Mouse (Mus musculus): ENCODE results near the gene Tnip3. TPM values are rescaled to one million over a fixed set of nuclear protein-coding genes. Genes with fewer than 3 reads are reported as not detected.
A peak's percentile ranks its signal among the peaks of the same experiment; 100 is the strongest.

Tnip3 gene
- polyA plus RNA-seq, 1 experiment from 2014 or later: 0.17 TPM

GRCm38 (mm10) chr6:65564657-65565039 lies 39.5 kb downstream of the Tnip3 start:
- H3K4me1 ChIP-seq (ENCODE audit: control insufficient read depth, insufficient read depth, low read length): no peaks in the 10 kb centered on the region
- 42% methylated on average over 2 of the region's 2 CpGs for WGBS
- H3K9me3 ChIP-seq (ENCODE audit: control insufficient read depth, low read length): no peaks in the 10 kb centered on the region
- ATAC-seq (ENCODE audit: low read depth): no peak
- H3K36me3 ChIP-seq (ENCODE audit: control insufficient read depth, insufficient read depth, low read length): no peaks in the 10 kb centered on the region
- no peak overlapping the region for H3K4me2 ChIP-seq (ENCODE audit: low read depth, low read length)
- no peak for DNase-seq (ENCODE audit: low spot score)
- no peak overlapping the region for H3K27ac ChIP-seq (replicated peaks; ENCODE audit: low read depth, low read length)
- no peak overlapping the region for H3K9ac ChIP-seq (ENCODE audit: low read depth, low read length)
- H3K27me3 ChIP-seq (replicated peaks; ENCODE audit: control insufficient read depth, insufficient read depth, low read length): no peaks in the 10 kb centered on the region
- H3K4me3 ChIP-seq (ENCODE audit: low read depth, low read length): no peak overlapping the region

DNA sequence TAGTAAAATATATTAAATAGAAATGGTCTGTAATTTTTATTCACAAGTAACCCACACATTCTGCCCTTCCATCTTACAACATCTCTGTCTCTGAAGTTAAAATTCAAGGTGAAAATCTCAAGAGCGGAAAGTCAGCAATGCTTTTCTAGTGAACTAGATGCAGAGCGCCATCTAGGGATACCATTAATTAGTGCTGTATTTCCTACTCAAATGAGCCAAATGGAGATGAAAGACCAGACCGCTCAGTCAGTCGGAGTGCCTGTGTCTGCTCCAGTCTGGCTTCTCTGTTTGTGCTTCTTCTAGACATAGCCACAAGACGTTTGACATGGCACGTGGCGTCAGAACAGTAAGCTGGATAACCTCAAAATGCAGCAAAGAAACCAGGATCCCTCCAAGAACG lies 44.6 kb downstream of the Tnip3 start:
- H3K9ac ChIP-seq (ENCODE audit: low read depth, low read length): no peak overlapping the region
- H3K36me3 ChIP-seq (ENCODE audit: control insufficient read depth, insufficient read depth, low read length): no peaks in the 10 kb centered on the region
- ATAC-seq (ENCODE audit: low read depth) (no peak), DNase-seq (ENCODE audit: low spot score) (peak; percentile 85)
- 34% methylated on average over 8 of the region's 8 CpGs for WGBS
- no peaks in the 10 kb centered on the region for H3K4me1 ChIP-seq (ENCODE audit: control insufficient read depth, insufficient read depth, low read length)
- no peaks in the 10 kb centered on the region for H3K27me3 ChIP-seq (replicated peaks; ENCODE audit: control insufficient read depth, insufficient read depth, low read length)
- no peak overlapping the region for H3K4me2 ChIP-seq (ENCODE audit: low read depth, low read length)
- H3K27ac ChIP-seq (replicated peaks; ENCODE audit: low read depth, low read length): no peak overlapping the region
- H3K9me3 ChIP-seq (ENCODE audit: control insufficient read depth, low read length): no peaks in the 10 kb centered on the region
- no peak overlapping the region for H3K4me3 ChIP-seq (ENCODE audit: low read depth, low read length)

- Histone ChIP-seq H3K4me3 (ENCODE audit: low read depth, low read length) (no peak overlapping the region), H3K9ac (ENCODE audit: low read depth, low read length) (no peak overlapping the region), H3K4me1 (ENCODE audit: control insufficient read depth, insufficient read depth, low read length) (no peaks in the 10 kb centered on the region), H3K4me2 (ENCODE audit: low read depth, low read length) (no peak overlapping the region), H3K36me3 (ENCODE audit: control insufficient read depth, insufficient read depth, low read length) (no peaks in the 10 kb centered on the region), H3K27ac (replicated peaks; ENCODE audit: low read depth, low read length) (no peak overlapping the region), H3K27me3 (replicated peaks; ENCODE audit: control insufficient read depth, insufficient read depth, low read length) (no peaks in the 10 kb centered on the region), H3K9me3 (ENCODE audit: control insufficient read depth, low read length) (no peaks in the 10 kb centered on the region)
- no peak for DNase-seq (ENCODE audit: low spot score)
- ATAC-seq (ENCODE audit: low read depth): no peak
- WGBS: 71% methylated on average over 8 of the region's 8 CpGs
These were observed 53.2 kb downstream of the Tnip3 start for GRCm38 (mm10) chr6:65578151-65578973.

- H3K27me3 ChIP-seq (replicated peaks; ENCODE audit: control insufficient read depth, insufficient read depth, low read length): no peaks in the 10 kb centered on the region
- H3K9me3 ChIP-seq (ENCODE audit: control insufficient read depth, low read length): no peaks in the 10 kb centered on the region
- 87% methylated on average over 4 of the region's 4 CpGs for WGBS
- no peak overlapping the region for H3K4me3 ChIP-seq (ENCODE audit: low read depth, low read length)
- DNase-seq (ENCODE audit: low spot score): no peak
- no peaks in the 10 kb centered on the region for H3K4me1 ChIP-seq (ENCODE audit: control insufficient read depth, insufficient read depth, low read length)
- no peaks in the 10 kb centered on the region for H3K36me3 ChIP-seq (ENCODE audit: control insufficient read depth, insufficient read depth, low read length)
- H3K27ac ChIP-seq (replicated peaks; ENCODE audit: low read depth, low read length): no peak overlapping the region
- H3K4me2 ChIP-seq (ENCODE audit: low read depth, low read length): no peak overlapping the region
- no peak overlapping the region for H3K9ac ChIP-seq (ENCODE audit: low read depth, low read length)
- no peak for ATAC-seq (ENCODE audit: low read depth)
These were observed 57.9 kb downstream of the Tnip3 start for GRCm38 (mm10) chr6:65583029-65583428.

DNA sequence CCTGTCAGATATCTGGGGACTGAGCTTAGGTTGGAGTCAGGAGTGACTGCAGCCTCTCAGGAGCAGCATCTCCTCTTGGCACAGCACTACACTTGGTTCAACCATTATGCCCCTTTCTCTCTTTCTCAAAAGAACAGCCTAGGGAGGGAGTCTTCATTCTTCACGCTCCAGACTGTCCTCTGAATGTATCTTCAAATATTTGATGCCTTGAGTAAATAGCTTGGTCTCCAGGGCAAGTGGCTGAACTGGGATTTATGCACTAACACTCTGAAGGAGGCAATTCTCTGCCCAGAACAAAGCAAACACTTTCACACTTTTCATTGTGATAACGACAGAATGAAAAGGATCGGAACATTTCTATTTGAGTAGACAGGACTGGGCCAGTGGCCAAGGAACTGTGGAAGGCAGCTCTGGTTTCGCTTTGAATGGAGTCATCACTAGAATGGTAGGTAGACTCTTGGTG lies 59.8 kb downstream of the Tnip3 start:
- H3K9me3 ChIP-seq (ENCODE audit: control insufficient read depth, low read length): no peaks in the 10 kb centered on the region
- no peak overlapping the region for H3K4me2 ChIP-seq (ENCODE audit: low read depth, low read length)
- 48% methylated on average over 4 of the region's 4 CpGs for WGBS
- H3K27ac ChIP-seq (replicated peaks; ENCODE audit: low read depth, low read length): no peak overlapping the region
- no peak overlapping the region for H3K4me3 ChIP-seq (ENCODE audit: low read depth, low read length)
- no peak overlapping the region for H3K9ac ChIP-seq (ENCODE audit: low read depth, low read length)
- H3K27me3 ChIP-seq (replicated peaks; ENCODE audit: control insufficient read depth, insufficient read depth, low read length): no peaks in the 10 kb centered on the region
- no peaks in the 10 kb centered on the region for H3K4me1 ChIP-seq (ENCODE audit: control insufficient read depth, insufficient read depth, low read length)
- no peaks in the 10 kb centered on the region for H3K36me3 ChIP-seq (ENCODE audit: control insufficient read depth, insufficient read depth, low read length)
- DNase-seq (ENCODE audit: low spot score) (peak; percentile 62), ATAC-seq (ENCODE audit: low read depth) (peak; percentile 55; the same call in 1 of the 2 replicates)

- H3K27ac ChIP-seq (replicated peaks; ENCODE audit: low read depth, low read length): no peak overlapping the region
- H3K9me3 ChIP-seq (ENCODE audit: control insufficient read depth, low read length): no peaks in the 10 kb centered on the region
- no peaks in the 10 kb centered on the region for H3K36me3 ChIP-seq (ENCODE audit: control insufficient read depth, insufficient read depth, low read length)
- H3K9ac ChIP-seq (ENCODE audit: low read depth, low read length): no peak overlapping the region
- 74% methylated on average over 3 of the region's 3 CpGs for WGBS
- H3K4me1 ChIP-seq (ENCODE audit: control insufficient read depth, insufficient read depth, low read length): no peaks in the 10 kb centered on the region
- DNase-seq (ENCODE audit: low spot score) (no peak), ATAC-seq (ENCODE audit: low read depth) (no peak)
- H3K27me3 ChIP-seq (replicated peaks; ENCODE audit: control insufficient read depth, insufficient read depth, low read length): no peaks in the 10 kb centered on the region
- no peak overlapping the region for H3K4me2 ChIP-seq (ENCODE audit: low read depth, low read length)
- no peak overlapping the region for H3K4me3 ChIP-seq (ENCODE audit: low read depth, low read length)
These were observed 60.4 kb downstream of the Tnip3 start for GRCm38 (mm10) chr6:65585333-65586053.

DNA sequence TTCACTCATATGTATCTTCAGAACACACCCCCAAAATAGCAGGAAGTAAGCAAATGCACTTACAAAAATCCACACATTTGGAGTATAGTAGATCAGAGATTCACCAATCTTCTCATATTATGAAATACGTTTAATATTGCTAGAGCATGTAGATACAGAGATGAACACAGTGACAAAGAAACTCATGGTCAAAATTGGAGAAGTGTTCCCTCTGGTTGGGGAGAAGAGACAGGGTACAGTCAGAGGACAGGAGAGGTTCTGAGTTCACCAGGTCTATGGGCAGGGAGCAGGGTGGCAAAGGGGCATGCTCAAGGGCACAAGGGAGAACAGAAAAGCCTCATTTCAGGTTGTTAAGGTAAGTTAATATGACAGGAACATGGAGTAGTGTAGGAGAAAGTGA lies 63.7 kb downstream of the Tnip3 start:
- H3K27me3 ChIP-seq (replicated peaks; ENCODE audit: control insufficient read depth, insufficient read depth, low read length): no peaks in the 10 kb centered on the region
- H3K4me3 ChIP-seq (ENCODE audit: low read depth, low read length): no peak overlapping the region
- no peaks in the 10 kb centered on the region for H3K4me1 ChIP-seq (ENCODE audit: control insufficient read depth, insufficient read depth, low read length)
- H3K27ac ChIP-seq (replicated peaks; ENCODE audit: low read depth, low read length): no peak overlapping the region
- no peak for DNase-seq (ENCODE audit: low spot score)
- WGBS: 81% methylated on average over 1 of the region's 1 CpGs
- ATAC-seq (ENCODE audit: low read depth): no peak
- H3K9ac ChIP-seq (ENCODE audit: low read depth, low read length): no peak overlapping the region
- H3K9me3 ChIP-seq (ENCODE audit: control insufficient read depth, low read length): no peaks in the 10 kb centered on the region
- no peaks in the 10 kb centered on the region for H3K36me3 ChIP-seq (ENCODE audit: control insufficient read depth, insufficient read depth, low read length)
- H3K4me2 ChIP-seq (ENCODE audit: low read depth, low read length): no peak overlapping the region

DNA sequence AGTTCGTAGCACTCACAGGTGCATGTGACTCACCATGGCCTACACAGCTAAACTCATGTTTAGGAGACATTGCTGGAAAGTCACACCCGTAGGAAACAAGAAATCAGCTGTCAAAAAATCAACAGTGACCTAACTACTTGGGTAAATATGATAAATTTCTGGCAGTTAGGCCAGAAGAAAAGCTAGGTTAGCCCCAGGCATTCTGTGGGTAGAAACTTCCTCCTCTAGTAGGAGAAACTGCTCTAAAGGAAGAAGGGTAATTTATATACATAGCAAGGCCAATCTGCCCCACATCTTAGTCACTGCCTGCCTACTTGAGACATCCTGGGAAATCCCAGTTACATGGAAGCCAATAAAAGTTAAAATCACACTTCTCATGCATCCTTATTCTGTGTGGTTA lies 64.9 kb downstream of the Tnip3 start:
- H3K4me2 ChIP-seq (ENCODE audit: low read depth, low read length): no peak overlapping the region
- DNase-seq (ENCODE audit: low spot score): no peak
- 83% methylated on average over 2 of the region's 2 CpGs for WGBS
- no peaks in the 10 kb centered on the region for H3K27me3 ChIP-seq (replicated peaks; ENCODE audit: control insufficient read depth, insufficient read depth, low read length)
- no peak overlapping the region for H3K27ac ChIP-seq (replicated peaks; ENCODE audit: low read depth, low read length)
- H3K9ac ChIP-seq (ENCODE audit: low read depth, low read length): no peak overlapping the region
- H3K9me3 ChIP-seq (ENCODE audit: control insufficient read depth, low read length): no peaks in the 10 kb centered on the region
- no peaks in the 10 kb centered on the region for H3K36me3 ChIP-seq (ENCODE audit: control insufficient read depth, insufficient read depth, low read length)
- H3K4me3 ChIP-seq (ENCODE audit: low read depth, low read length): no peak overlapping the region
- ATAC-seq (ENCODE audit: low read depth): no peak
- H3K4me1 ChIP-seq (ENCODE audit: control insufficient read depth, insufficient read depth, low read length): no peaks in the 10 kb centered on the region

Measured in embryonic facial prominence, embryonic 14.5 days (tissue).